Mouse (Mus musculus) megakaryocyte, embryonic 14.5 days (primary cell): ENCODE measurements around the gene Mn1.

Experiments used
- FLI1 ChIP-seq: IDR thresholded peaks from 2 replicates; pipeline ENCODE4 v1.6.1; 2012; ENCODE audit warnings: low read length, inconsistent platforms, mixed read lengths
- GATA1 ChIP-seq: IDR thresholded peaks from 3 replicates; pipeline ENCODE4 v1.6.1; 2012; ENCODE audit warnings: mixed read lengths, low read length, inconsistent platforms, borderline replicate concordance

- no peak for TF ChIP-seq GATA1
- no peak for TF ChIP-seq FLI1
These were observed 33.8 kb upstream of the Mn1 start for GRCm38 (mm10) chr5:111383335-111383734.
